Mouse (Mus musculus) MEL (cell line): ENCODE results near the gene Lamb3.

Experiments used
- ETS1 ChIP-seq: IDR thresholded peaks from 2 replicates; pipeline ENCODE4 v1.6.1; 2012; ENCODE audit warnings: low read depth, mild to moderate bottlenecking, inconsistent platforms, low read length, improper control_type of control experiment, moderate library complexity
- GABPA ChIP-seq: IDR thresholded peaks from 2 replicates; pipeline ENCODE4 v1.6.1; 2012; ENCODE audit warnings: low read depth, mild to moderate bottlenecking, inconsistent platforms, low read length, improper control_type of control experiment, moderate library complexity
- JUND ChIP-seq: IDR thresholded peaks from 2 replicates; pipeline ENCODE4 v1.6.1; 2011; ENCODE audit warnings: low read depth, mild to moderate bottlenecking, improper control_type of control experiment, low read length
- POLR2A ChIP-seq, 2 experiments: IDR thresholded peaks; 2 replicates each; pipeline ENCODE4 v1.6.1; 2011 to 2012; ENCODE audit warnings: low read length in 2 of 2, mild to moderate bottlenecking in 2 of 2, control low read depth in 1 of 2, improper control_type of control experiment in 1 of 2, low read depth in 1 of 2, moderate library complexity in 1 of 2; ENCODE audit not compliant: control insufficient read depth in 1 of 2, insufficient read depth in 1 of 2, poor library complexity in 1 of 2
- SMC3 ChIP-seq: IDR thresholded peaks from 2 replicates; pipeline ENCODE4 v1.6.1; 2011; ENCODE audit warnings: low read depth, low read length, improper control_type of control experiment
- TBP ChIP-seq: IDR thresholded peaks from 2 replicates; pipeline ENCODE4 v1.8.0; 2011; ENCODE audit warnings: low read depth, low read length, improper control_type of control experiment
- ZKSCAN1 ChIP-seq: IDR thresholded peaks from 2 replicates; pipeline ENCODE4 v1.6.1; 2012; ENCODE audit warnings: low read depth, mild to moderate bottlenecking, inconsistent platforms, low read length, improper control_type of control experiment, moderate library complexity

DNA sequence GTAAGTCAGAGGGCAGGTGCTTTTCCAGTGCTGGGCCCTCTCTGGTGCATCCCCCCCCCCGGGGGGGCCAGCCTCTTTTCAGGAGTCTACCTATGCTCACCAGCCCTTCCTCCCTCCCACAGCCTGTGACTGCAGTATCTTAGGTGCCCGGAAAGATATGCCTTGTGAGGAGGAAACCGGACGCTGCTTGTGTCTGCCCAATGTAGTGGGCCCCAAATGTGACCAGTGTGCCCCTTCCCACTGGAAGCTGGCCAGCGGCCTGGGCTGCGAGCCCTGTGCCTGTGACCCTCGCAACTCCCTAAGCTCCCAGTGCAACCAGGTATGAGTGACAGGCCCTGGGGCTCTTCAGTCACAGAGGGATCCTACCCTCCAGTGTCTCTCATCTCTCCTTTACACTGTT is 123.1 kb downstream of the Lamb3 start:
- TF ChIP-seq GABPA (no peak), ZKSCAN1 (no peak), ETS1 (no peak), SMC3 (no peak), JUND (no peak), TBP (no peak), POLR2A (IDR thresholded peaks at IDR 0.05; ENCODE audit: control insufficient read depth in 1 of 2, insufficient read depth in 1 of 2, low read depth in 1 of 2, low read length in 2 of 2, poor library complexity in 1 of 2) (no peak)
